Mouse (Mus musculus): Measurements from ENCODE around the gene Eaf2. TPM values are rescaled to one million over a fixed set of nuclear protein-coding genes. Genes with fewer than 3 reads are reported as not detected.

The Eaf2 gene
- polyA plus RNA-seq, 1 experiment from 2014 or later = 0.86 TPM

DNA sequence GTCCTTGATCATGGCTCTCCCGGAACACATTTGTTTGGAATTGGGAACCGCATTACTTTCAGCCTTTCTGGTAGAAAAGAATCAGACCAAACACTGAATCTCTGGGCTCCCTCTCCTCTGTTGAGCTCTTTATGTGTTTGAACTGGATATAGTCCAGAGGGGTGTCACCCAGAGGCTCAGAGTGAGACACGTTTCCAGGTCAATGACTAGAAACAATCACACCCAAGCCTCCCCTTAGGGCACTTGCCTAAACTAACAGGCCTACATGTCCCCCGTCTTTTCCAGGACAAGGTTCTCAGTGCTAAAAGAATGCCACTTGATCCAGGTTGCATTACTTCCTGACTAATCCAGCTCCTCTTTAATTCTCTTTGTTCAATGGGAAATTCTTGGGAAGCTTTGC, 104.0 kb downstream of the Eaf2 start:
- DNase-seq (ENCODE audit: low spot score, missing footprints) (no peak), ATAC-seq (ENCODE audit: low FRiP score) (no peak)
- Histone ChIP-seq H3K4me2 (no peak overlapping the region), H3K4me3 (ENCODE audit: low read depth, low read length) (no peak overlapping the region), H3K27me3 (ENCODE audit: control insufficient read depth, insufficient read depth, low read length) (no peaks in the 10 kb centered on the region), H3K9ac (ENCODE audit: low read length) (no peak overlapping the region), H3K27ac (ENCODE audit: low read depth, low read length) (no peak overlapping the region), H3K36me3 (ENCODE audit: control insufficient read depth, insufficient read depth, low read length) (no peaks in the 10 kb centered on the region), H3K4me1 (ENCODE audit: control insufficient read depth, insufficient read depth, low read length) (no peaks in the 10 kb centered on the region), H3K9me3 (ENCODE audit: control insufficient read depth, low read length) (no peaks in the 10 kb centered on the region)
- 42% methylated on average over 4 of the region's 4 CpGs for WGBS

DNA sequence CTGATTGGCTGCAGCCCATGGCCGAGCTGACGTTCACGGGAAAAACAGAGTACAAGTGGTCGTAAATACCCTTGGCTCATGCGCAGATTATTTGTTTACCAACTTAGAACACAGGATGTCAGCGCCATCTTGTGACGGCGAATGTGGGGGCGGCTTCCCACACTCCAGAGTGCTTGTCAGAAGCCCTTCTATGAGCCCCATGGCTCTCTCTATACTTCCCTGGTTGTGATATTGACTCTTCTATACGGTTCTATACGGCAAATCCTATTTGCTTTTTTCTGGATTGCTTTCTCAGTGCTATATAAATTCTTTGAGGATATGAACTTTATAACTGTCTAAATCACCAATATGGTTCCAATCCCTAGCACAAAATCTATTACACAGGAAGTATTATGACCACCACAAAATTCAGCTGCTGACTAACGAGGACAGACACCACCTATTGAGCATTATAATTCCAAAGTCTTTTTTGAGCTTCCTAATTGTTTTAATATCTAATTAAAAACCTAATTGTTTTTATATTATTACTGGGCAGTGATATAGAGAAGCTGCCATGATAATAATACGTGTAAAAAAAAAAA, 104.5 kb downstream of the Eaf2 start:
- H3K36me3 ChIP-seq (ENCODE audit: control insufficient read depth, insufficient read depth, low read length) = no peaks in the 10 kb centered on the region
- no peak overlapping the region for H3K4me3 ChIP-seq (ENCODE audit: low read depth, low read length)
- ATAC-seq (ENCODE audit: low FRiP score) (no peak), DNase-seq (ENCODE audit: low spot score, missing footprints) (no peak)
- no peak overlapping the region for H3K27ac ChIP-seq (ENCODE audit: low read depth, low read length)
- H3K27me3 ChIP-seq (ENCODE audit: control insufficient read depth, insufficient read depth, low read length) = no peaks in the 10 kb centered on the region
- no peak overlapping the region for H3K9ac ChIP-seq (ENCODE audit: low read length)
- WGBS = 79% methylated on average over 8 of the region's 13 CpGs
- no peaks in the 10 kb centered on the region for H3K4me1 ChIP-seq (ENCODE audit: control insufficient read depth, insufficient read depth, low read length)
- no peaks in the 10 kb centered on the region for H3K9me3 ChIP-seq (ENCODE audit: control insufficient read depth, low read length)
- H3K4me2 ChIP-seq = no peak overlapping the region

DNA sequence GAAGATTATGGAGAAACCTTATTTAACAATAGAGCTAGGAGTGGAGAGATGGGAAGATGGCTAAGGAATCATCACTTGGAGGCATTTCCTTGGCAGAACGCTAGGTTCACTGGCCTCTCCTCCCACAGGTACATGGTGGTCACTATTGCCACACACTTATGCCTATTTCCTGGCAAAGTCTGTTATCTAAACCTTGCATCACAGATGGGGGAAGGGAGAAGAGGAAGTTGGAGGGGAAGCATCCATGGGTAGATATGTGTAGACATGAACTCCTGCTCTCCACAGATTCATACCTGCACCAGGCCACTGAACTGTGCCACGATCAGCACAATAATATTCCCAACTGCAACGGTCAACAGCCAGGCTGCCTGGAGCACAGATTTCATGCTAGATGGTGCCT, 122.8 kb downstream of the Eaf2 start:
- 97% methylated on average over 3 of the region's 3 CpGs for WGBS
- H3K4me2 ChIP-seq = no peak overlapping the region
- DNase-seq (ENCODE audit: low spot score, missing footprints) (no peak), ATAC-seq (ENCODE audit: low FRiP score) (no peak)
- H3K9ac ChIP-seq (ENCODE audit: low read length) = no peak overlapping the region
- no peaks in the 10 kb centered on the region for H3K4me1 ChIP-seq (ENCODE audit: control insufficient read depth, insufficient read depth, low read length)
- H3K36me3 ChIP-seq (ENCODE audit: control insufficient read depth, insufficient read depth, low read length) = no peaks in the 10 kb centered on the region
- H3K9me3 ChIP-seq (ENCODE audit: control insufficient read depth, low read length) = no peaks in the 10 kb centered on the region
- H3K27ac ChIP-seq (ENCODE audit: low read depth, low read length) = no peak overlapping the region
- H3K27me3 ChIP-seq (ENCODE audit: control insufficient read depth, insufficient read depth, low read length) = no peaks in the 10 kb centered on the region
- H3K4me3 ChIP-seq (ENCODE audit: low read depth, low read length) = no peak overlapping the region

DNA sequence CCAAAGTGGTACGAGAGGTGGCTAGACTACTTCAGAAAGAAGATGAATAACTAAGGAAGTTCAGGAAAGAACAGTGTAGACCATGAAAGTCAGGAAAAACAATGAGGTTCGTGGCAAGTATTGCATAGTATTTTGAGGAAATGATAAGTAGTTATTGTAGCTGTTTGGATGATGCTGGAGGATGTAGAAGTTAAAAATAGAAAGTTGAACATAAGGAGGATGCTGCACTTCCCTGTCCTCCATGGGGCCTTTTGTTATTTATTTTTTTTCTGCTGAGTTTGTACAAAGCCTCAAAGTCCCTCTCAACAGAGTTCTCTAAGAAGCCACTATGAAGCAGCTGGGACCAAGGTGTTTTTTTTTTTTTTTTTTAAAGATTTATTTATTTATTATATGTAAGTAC, 127.0 kb downstream of the Eaf2 start:
- ATAC-seq (ENCODE audit: low FRiP score) (no peak), DNase-seq (ENCODE audit: low spot score, missing footprints) (no peak)
- H3K4me2 ChIP-seq = no peak overlapping the region
- 83% methylated on average over 2 of the region's 2 CpGs for WGBS
- H3K9ac ChIP-seq (ENCODE audit: low read length) = no peak overlapping the region
- no peaks in the 10 kb centered on the region for H3K27me3 ChIP-seq (ENCODE audit: control insufficient read depth, insufficient read depth, low read length)
- no peaks in the 10 kb centered on the region for H3K9me3 ChIP-seq (ENCODE audit: control insufficient read depth, low read length)
- no peak overlapping the region for H3K27ac ChIP-seq (ENCODE audit: low read depth, low read length)
- no peaks in the 10 kb centered on the region for H3K4me1 ChIP-seq (ENCODE audit: control insufficient read depth, insufficient read depth, low read length)
- H3K4me3 ChIP-seq (ENCODE audit: low read depth, low read length) = no peak overlapping the region
- H3K36me3 ChIP-seq (ENCODE audit: control insufficient read depth, insufficient read depth, low read length) = no peaks in the 10 kb centered on the region

DNA sequence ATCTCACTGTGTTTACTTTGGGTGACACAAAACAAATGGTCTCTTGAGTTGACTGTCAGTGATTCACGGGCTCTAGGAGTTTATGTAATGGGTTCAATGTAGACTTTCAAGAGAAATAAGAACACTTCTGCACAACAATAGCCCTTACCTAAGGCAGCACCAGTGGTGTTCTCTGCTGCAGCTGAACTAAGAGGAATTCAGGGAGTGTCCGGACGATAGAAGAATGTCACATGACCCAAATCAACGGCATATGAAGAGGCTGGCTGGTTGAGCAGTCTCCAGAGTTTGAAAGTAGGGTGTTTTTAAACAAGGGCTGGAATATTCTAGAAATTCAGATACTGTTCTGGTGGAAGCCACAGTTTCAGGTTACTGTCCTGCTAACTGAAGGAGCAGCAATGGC, 127.7 kb downstream of the Eaf2 start:
- no peak overlapping the region for H3K27ac ChIP-seq (ENCODE audit: low read depth, low read length)
- H3K4me1 ChIP-seq (ENCODE audit: control insufficient read depth, insufficient read depth, low read length) = no peaks in the 10 kb centered on the region
- no peaks in the 10 kb centered on the region for H3K9me3 ChIP-seq (ENCODE audit: control insufficient read depth, low read length)
- no peaks in the 10 kb centered on the region for H3K27me3 ChIP-seq (ENCODE audit: control insufficient read depth, insufficient read depth, low read length)
- no peak overlapping the region for H3K4me3 ChIP-seq (ENCODE audit: low read depth, low read length)
- H3K4me2 ChIP-seq = no peak overlapping the region
- ATAC-seq (ENCODE audit: low FRiP score) (no peak), DNase-seq (ENCODE audit: low spot score, missing footprints) (no peak)
- no peak overlapping the region for H3K9ac ChIP-seq (ENCODE audit: low read length)
- H3K36me3 ChIP-seq (ENCODE audit: control insufficient read depth, insufficient read depth, low read length) = no peaks in the 10 kb centered on the region
- WGBS = 91% methylated on average over 4 of the region's 4 CpGs

DNA sequence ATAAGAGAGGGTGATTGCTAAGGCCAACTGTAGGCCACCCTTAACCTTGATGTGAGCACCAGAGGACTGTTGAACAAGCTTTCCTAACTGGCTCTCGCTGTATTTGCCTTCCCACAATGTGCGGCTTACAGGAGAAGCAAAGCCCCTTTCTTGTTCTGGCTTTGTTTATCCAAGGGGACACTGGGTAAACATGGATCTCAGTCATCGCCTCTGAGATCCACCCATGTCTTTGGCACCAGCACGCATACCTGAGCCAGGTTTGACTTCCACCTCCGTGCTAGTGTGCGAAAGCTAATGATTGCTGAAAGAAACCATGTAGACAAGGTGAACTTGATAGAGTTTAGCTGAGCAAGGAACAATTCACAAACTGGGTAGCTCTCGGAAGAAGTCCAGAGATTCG, 131.2 kb downstream of the Eaf2 start:
- H3K4me1 ChIP-seq (ENCODE audit: control insufficient read depth, insufficient read depth, low read length) = no peaks in the 10 kb centered on the region
- H3K4me3 ChIP-seq (ENCODE audit: low read depth, low read length) = no peak overlapping the region
- H3K9me3 ChIP-seq (ENCODE audit: control insufficient read depth, low read length) = no peaks in the 10 kb centered on the region
- WGBS = 89% methylated on average over 8 of the region's 8 CpGs
- H3K9ac ChIP-seq (ENCODE audit: low read length) = no peak overlapping the region
- H3K27me3 ChIP-seq (ENCODE audit: control insufficient read depth, insufficient read depth, low read length) = no peaks in the 10 kb centered on the region
- DNase-seq (ENCODE audit: low spot score, missing footprints) (no peak), ATAC-seq (ENCODE audit: low FRiP score) (no peak)
- no peak overlapping the region for H3K27ac ChIP-seq (ENCODE audit: low read depth, low read length)
- H3K36me3 ChIP-seq (ENCODE audit: control insufficient read depth, insufficient read depth, low read length) = no peaks in the 10 kb centered on the region
- no peak overlapping the region for H3K4me2 ChIP-seq

Small RNA genes within 50 kb of the gene (microRNA-seq; reads per million reads assigned to microRNA genes)
- not detected for gene Gm22617

Other genes starting within 250 kb of the Eaf2 start
- 1.6 and 2.3 TPM in 2 replicates for gene Cd86, start 208.9 kb downstream of the Eaf2 start, polyA plus RNA-seq (2014; fragmentation: Nextera tagmentation; extraction: Ambion mirVana)
- gene Ildr1, start 181.0 kb downstream of the Eaf2 start, polyA plus RNA-seq (2014; fragmentation: Nextera tagmentation; extraction: Ambion mirVana) = 0.05 TPM in 1 of 2 replicates, not detected in the other
- 1.5 and 1.7 TPM in 2 replicates for gene Slc15a2, start 90.0 kb downstream of the Eaf2 start, polyA plus RNA-seq (2014; fragmentation: Nextera tagmentation; extraction: Ambion mirVana)
- 73.6 and 85.6 TPM in 2 replicates for gene Iqcb1, start 46.6 kb downstream of the Eaf2 start, polyA plus RNA-seq (2014; fragmentation: Nextera tagmentation; extraction: Ambion mirVana)
- 78.4 and 84.6 TPM in 2 replicates for gene Golgb1, start 137 bp upstream of the Eaf2 start, polyA plus RNA-seq (2014; fragmentation: Nextera tagmentation; extraction: Ambion mirVana)
- 1.1 TPM in 2 replicates for gene Hcls1, start 60.0 kb upstream of the Eaf2 start, polyA plus RNA-seq (2014; fragmentation: Nextera tagmentation; extraction: Ambion mirVana)
- gene Fbxo40, start 115.5 kb upstream of the Eaf2 start, polyA plus RNA-seq (2014; fragmentation: Nextera tagmentation; extraction: Ambion mirVana) = 0.03 TPM in 1 of 2 replicates, not detected in the other
- gene Polq, start 136.8 kb upstream of the Eaf2 start, polyA plus RNA-seq (2014; fragmentation: Nextera tagmentation; extraction: Ambion mirVana) = 11.0 and 11.7 TPM in 2 replicates